Mouse (Mus musculus) ovary, adult 10 weeks (tissue): ENCODE data around the gene B3gnt5. TPM values are rescaled to one million over a fixed set of nuclear protein-coding genes. Genes with fewer than 3 reads are reported as not detected.

Experiments used
- polyA plus RNA-seq: library from polyadenylated mRNA; stranded (reverse); fragments of 350-450 nt; fragmentation: Illumina TruSeq; extraction: RNeasy Lipid Tissue Mini Kit (QIAGEN cat#74804); gene quantifications from one replicate; pipeline ENCODE4 v1.2.3, GENCODE M21; 2014

The B3gnt5 gene
- 3.7 TPM for polyA plus RNA-seq

DNA sequence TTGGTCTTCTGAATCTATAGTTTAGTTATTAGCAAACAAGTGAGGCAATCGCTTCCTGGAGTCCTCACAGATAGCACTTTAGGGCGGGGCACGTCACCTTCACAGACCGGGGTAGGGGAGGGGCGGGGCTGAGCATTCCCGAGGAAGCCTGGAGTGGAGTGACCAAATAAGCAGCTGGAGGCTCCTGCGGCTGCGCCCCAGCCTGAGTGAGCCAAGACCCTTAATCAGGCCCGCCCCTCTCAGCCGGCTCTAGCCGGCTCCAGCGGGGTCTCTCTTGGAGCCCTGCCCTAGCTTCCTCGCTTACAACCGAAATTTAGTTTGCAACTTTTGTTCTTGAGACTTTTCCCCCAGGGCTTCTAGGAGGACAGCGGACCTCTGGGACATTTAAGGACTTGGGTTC is at the start of gene B3gnt5:
B3gnt5 (plus strand) TSS at position 135 of the 400 bp plus-strand sequence.

Other genes starting within 250 kb of the B3gnt5 start
- gene Olfr167, start 237.9 kb upstream of the B3gnt5 start, polyA plus RNA-seq: not detected
- gene Olfr168, start 224.7 kb upstream of the B3gnt5 start, polyA plus RNA-seq: not detected
- gene Olfr169, start 188.4 kb upstream of the B3gnt5 start, polyA plus RNA-seq: not detected
- not detected for gene Olfr170, start 148.3 kb upstream of the B3gnt5 start, polyA plus RNA-seq
- not detected for gene Olfr171, start 130.3 kb upstream of the B3gnt5 start, polyA plus RNA-seq
- not detected for gene Lamp3, start 53.8 kb upstream of the B3gnt5 start, polyA plus RNA-seq
- 4.5 TPM for gene Klhl6, start 222.8 kb downstream of the B3gnt5 start, polyA plus RNA-seq